Mouse (Mus musculus): Measurements from ENCODE around the gene Zfp688. TPM values are rescaled to one million over a fixed set of nuclear protein-coding genes. Genes with fewer than 3 reads are reported as not detected.

Gene Zfp688
- total RNA-seq, 2 experiments from 2014 or later: 7.1 to 17.6 TPM

Other genes with a start within 250 kb of the Zfp688 start
- 21.1 and 44.7 TPM in 2 replicates for gene Cd2bp2, start 226.0 kb downstream of the Zfp688 start, total RNA-seq (2014; fragmentation: Nextera tagmentation)
- 44.1 and 58.2 TPM in 2 replicates for gene Cd2bp2, start 226.0 kb downstream of the Zfp688 start, total RNA-seq (2017)
- gene Tbc1d10b, start 213.6 kb downstream of the Zfp688 start, total RNA-seq (2014; fragmentation: Nextera tagmentation): 27.0 and 33.2 TPM in 2 replicates
- 26.2 and 35.0 TPM in 2 replicates for gene Tbc1d10b, start 213.6 kb downstream of the Zfp688 start, total RNA-seq (2017)
- gene Mylpf, start 213.2 kb downstream of the Zfp688 start, total RNA-seq (2014; fragmentation: Nextera tagmentation): 9.1 and 25.5 TPM in 2 replicates
- gene Mylpf, start 213.2 kb downstream of the Zfp688 start, total RNA-seq (2017): 1.2 and 4.3 TPM in 2 replicates
- gene Zfp553, start 189.0 kb downstream of the Zfp688 start, total RNA-seq (2014; fragmentation: Nextera tagmentation): 6.0 and 18.7 TPM in 2 replicates
- 11.4 and 12.0 TPM in 2 replicates for gene Zfp553, start 189.0 kb downstream of the Zfp688 start, total RNA-seq (2017)
- 17.1 and 23.3 TPM in 2 replicates for gene Sept1, start 188.9 kb downstream of the Zfp688 start, total RNA-seq (2014; fragmentation: Nextera tagmentation)
- 29.1 and 33.3 TPM in 2 replicates for gene Sept1, start 188.9 kb downstream of the Zfp688 start, total RNA-seq (2017)
- 4.9 and 7.8 TPM in 2 replicates for gene Zfp771, start 177.8 kb downstream of the Zfp688 start, total RNA-seq (2014; fragmentation: Nextera tagmentation)
- gene Zfp771, start 177.8 kb downstream of the Zfp688 start, total RNA-seq (2017): 5.9 and 10.6 TPM in 2 replicates
- gene Dctpp1, start 161.4 kb downstream of the Zfp688 start, total RNA-seq (2014; fragmentation: Nextera tagmentation): 99.5 and 126 TPM in 2 replicates
- gene Dctpp1, start 161.4 kb downstream of the Zfp688 start, total RNA-seq (2017): 68.9 and 72.0 TPM in 2 replicates
- 63.0 and 70.4 TPM in 2 replicates for gene Sephs2, start 148.0 kb downstream of the Zfp688 start, total RNA-seq (2014; fragmentation: Nextera tagmentation)
- 158 and 176 TPM in 2 replicates for gene Sephs2, start 148.0 kb downstream of the Zfp688 start, total RNA-seq (2017)
- gene Itgal, start 125.8 kb downstream of the Zfp688 start, total RNA-seq (2014; fragmentation: Nextera tagmentation): 57.2 and 65.5 TPM in 2 replicates
- 22.4 and 27.1 TPM in 2 replicates for gene Itgal, start 125.8 kb downstream of the Zfp688 start, total RNA-seq (2017)
- 3.7 and 9.6 TPM in 2 replicates for gene Zfp768, start 76.5 kb downstream of the Zfp688 start, total RNA-seq (2014; fragmentation: Nextera tagmentation)
- 5.5 and 6.2 TPM in 2 replicates for gene Zfp768, start 76.5 kb downstream of the Zfp688 start, total RNA-seq (2017)
- gene Zfp747, start 46.0 kb downstream of the Zfp688 start, total RNA-seq (2014; fragmentation: Nextera tagmentation): 1.8 and 4.4 TPM in 2 replicates
- 6.2 and 13.4 TPM in 2 replicates for gene Zfp747, start 46.0 kb downstream of the Zfp688 start, total RNA-seq (2017)
- gene 9130019O22Rik, start 34.9 kb downstream of the Zfp688 start, total RNA-seq (2014; fragmentation: Nextera tagmentation): 2.7 and 3.7 TPM in 2 replicates
- 4.1 and 5.5 TPM in 2 replicates for gene 9130019O22Rik, start 34.9 kb downstream of the Zfp688 start, total RNA-seq (2017)
- 2.5 TPM in 1 of 2 replicates, not detected in the other for gene E430018J23Rik, start 28.4 kb downstream of the Zfp688 start, total RNA-seq (2014; fragmentation: Nextera tagmentation)
- gene E430018J23Rik, start 28.4 kb downstream of the Zfp688 start, total RNA-seq (2017): 4.2 and 8.9 TPM in 2 replicates
- 8.9 and 10.8 TPM in 2 replicates for gene Zfp764, start 15.2 kb downstream of the Zfp688 start, total RNA-seq (2014; fragmentation: Nextera tagmentation)
- 12.5 and 15.1 TPM in 2 replicates for gene Zfp764, start 15.2 kb downstream of the Zfp688 start, total RNA-seq (2017)
- gene Zfp689, start 27.1 kb upstream of the Zfp688 start, total RNA-seq (2014; fragmentation: Nextera tagmentation): 0.70 and 3.9 TPM in 2 replicates
- 2.7 and 3.6 TPM in 2 replicates for gene Zfp689, start 27.1 kb upstream of the Zfp688 start, total RNA-seq (2017)
- 96.7 and 115 TPM in 2 replicates for gene Prr14, start 37.5 kb upstream of the Zfp688 start, total RNA-seq (2014; fragmentation: Nextera tagmentation)
- gene Prr14, start 37.5 kb upstream of the Zfp688 start, total RNA-seq (2017): 23.8 and 29.0 TPM in 2 replicates
- gene Fbrs, start 57.1 kb upstream of the Zfp688 start, total RNA-seq (2014; fragmentation: Nextera tagmentation): 87.1 and 132 TPM in 2 replicates
- 21.9 and 28.5 TPM in 2 replicates for gene Fbrs, start 57.1 kb upstream of the Zfp688 start, total RNA-seq (2017)
- 139 and 145 TPM in 2 replicates for gene Srcap, start 89.9 kb upstream of the Zfp688 start, total RNA-seq (2014; fragmentation: Nextera tagmentation)
- 20.9 and 22.9 TPM in 2 replicates for gene Srcap, start 89.9 kb upstream of the Zfp688 start, total RNA-seq (2017)
- 25.2 and 31.5 TPM in 2 replicates for gene Gm42715, start 97.5 kb upstream of the Zfp688 start, total RNA-seq (2014; fragmentation: Nextera tagmentation)
- 5.7 and 6.4 TPM in 2 replicates for gene Gm42715, start 97.5 kb upstream of the Zfp688 start, total RNA-seq (2017)
- 8.1 TPM in 1 of 2 replicates, not detected in the other for gene Tmem265, start 139.3 kb upstream of the Zfp688 start, total RNA-seq (2014; fragmentation: Nextera tagmentation)
- gene Tmem265, start 139.3 kb upstream of the Zfp688 start, total RNA-seq (2017): 0.99 and 2.9 TPM in 2 replicates
- 57.0 and 72.0 TPM in 2 replicates for gene Phkg2, start 151.3 kb upstream of the Zfp688 start, total RNA-seq (2014; fragmentation: Nextera tagmentation)
- gene Phkg2, start 151.3 kb upstream of the Zfp688 start, total RNA-seq (2017): 27.4 and 31.7 TPM in 2 replicates
- gene Ccdc189, start 166.5 kb upstream of the Zfp688 start, total RNA-seq (2014; fragmentation: Nextera tagmentation): 0.37 and 0.77 TPM in 2 replicates
- 1.6 and 3.9 TPM in 2 replicates for gene Ccdc189, start 166.5 kb upstream of the Zfp688 start, total RNA-seq (2017)
- gene Rnf40, start 166.7 kb upstream of the Zfp688 start, total RNA-seq (2014; fragmentation: Nextera tagmentation): 25.0 and 48.1 TPM in 2 replicates
- 35.3 and 42.8 TPM in 2 replicates for gene Rnf40, start 166.7 kb upstream of the Zfp688 start, total RNA-seq (2017)
- gene Zfp629, start 193.7 kb upstream of the Zfp688 start, total RNA-seq (2014; fragmentation: Nextera tagmentation): 12.9 and 18.9 TPM in 2 replicates
- gene Zfp629, start 193.7 kb upstream of the Zfp688 start, total RNA-seq (2017): 8.2 and 12.6 TPM in 2 replicates